Mouse (Mus musculus) erythroblast, embryonic 14.5 days (primary cell): ENCODE measurements around the gene Tshz2.

ENCODE experiments used
- GATA1 ChIP-seq: IDR thresholded peaks from 2 replicates; pipeline ENCODE4 v1.6.1; 2012; ENCODE audit warnings: low read length, inconsistent platforms, mixed read lengths
- TAL1 ChIP-seq: IDR thresholded peaks from 3 replicates; pipeline ENCODE4 v1.6.1; 2012; ENCODE audit warnings: low read length, inconsistent platforms, mixed read lengths

GRCm38 (mm10) chr2:170055413-170055812 is 422.6 kb downstream of the Tshz2 start:
- TF ChIP-seq GATA1: no peak
- no peak for TF ChIP-seq TAL1
